Mouse (Mus musculus) ovary, postnatal 14 days (tissue): ENCODE data around the gene Cd300c2.
"Not testable (repeated sequence)": the region's sequence is repeated elsewhere in the genome, so short reads cannot be mapped to it uniquely, and the experiment has no call there.

Experiments
- DNase-seq: peaks from one replicate; pipeline ENCODE4 v3.0.0; 2022; ENCODE audit warnings: low spot score

Cd300c2 gene

DNA sequence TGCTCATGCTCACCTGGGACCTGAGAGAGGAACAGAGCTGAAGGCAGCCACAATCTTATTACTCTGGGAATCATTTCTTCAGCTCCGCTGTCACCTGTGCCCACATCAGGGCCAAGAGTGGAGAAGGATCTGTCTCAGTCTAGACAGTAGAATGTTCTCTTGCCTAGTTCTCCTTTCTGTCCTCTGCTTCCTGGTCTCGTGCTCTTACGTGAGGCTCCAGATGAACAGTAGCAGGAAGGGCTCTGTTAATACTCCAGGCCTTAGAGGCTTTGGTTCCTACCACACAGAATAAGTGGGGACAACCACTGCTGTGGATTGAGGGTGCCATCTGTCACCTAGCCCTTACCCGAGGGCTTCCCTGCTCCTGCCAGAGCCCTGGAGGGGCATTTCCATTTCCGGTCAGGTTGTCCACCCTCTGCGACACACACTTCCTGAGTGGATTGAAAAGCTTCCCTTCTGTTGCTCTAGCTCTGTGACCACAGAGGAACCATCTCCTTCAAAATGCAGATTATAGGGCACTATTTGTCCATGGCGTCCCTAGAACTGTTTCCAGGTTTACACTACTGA, at the start of gene Cd300c2:
Gene Cd300c2, minus strand, starts transcription at position 407 of the 567 bp plus-strand sequence.
- no peak for DNase-seq

DNA sequence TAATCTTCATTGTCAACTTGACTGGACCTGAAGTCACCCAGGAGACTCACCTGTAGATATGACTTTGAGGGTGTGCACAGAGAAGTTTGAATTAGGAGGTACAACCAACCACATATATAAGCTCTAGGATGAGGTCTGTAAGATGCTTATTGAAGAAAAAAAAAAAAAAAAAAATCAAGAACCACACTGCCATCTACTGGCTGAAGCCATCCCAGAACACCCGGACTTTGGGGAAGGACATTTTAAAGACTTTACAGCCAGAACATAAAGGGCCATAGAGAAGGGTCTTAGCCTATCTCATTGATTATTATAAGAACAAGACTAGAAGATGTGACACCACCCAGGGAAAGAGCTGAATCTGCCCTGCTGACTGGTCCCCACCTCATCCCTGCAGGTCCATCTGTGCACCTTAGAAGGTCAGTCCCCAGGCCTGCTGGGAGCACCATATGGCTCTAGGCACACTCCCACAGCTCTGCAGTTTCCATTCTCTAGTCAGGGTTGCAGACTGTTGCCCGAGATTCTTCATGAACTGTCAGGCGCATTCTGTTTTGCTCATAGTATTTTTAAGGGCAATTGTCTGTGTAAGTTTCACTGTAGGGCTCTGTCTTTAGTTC, 47.7 kb upstream of the Cd300c2 start:
- DNase-seq = no peak

DNA sequence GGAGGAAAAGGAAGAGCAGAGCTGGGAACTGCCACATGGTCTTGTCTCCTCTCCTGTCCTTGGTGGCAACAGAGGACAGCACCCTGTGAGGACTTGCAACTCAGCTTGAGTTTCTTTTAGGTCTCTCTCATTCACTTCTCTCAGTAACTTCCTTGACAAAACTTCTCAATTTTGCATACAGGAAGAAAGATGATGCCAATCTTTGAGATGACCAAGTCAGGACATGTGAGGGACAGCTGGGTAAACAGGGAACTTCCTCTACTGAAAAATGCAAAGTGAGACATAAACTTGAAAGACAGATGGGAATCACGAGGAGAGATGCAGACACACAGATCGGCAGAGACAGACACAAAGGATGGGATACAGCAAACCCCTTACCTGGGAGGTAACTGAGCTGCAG, 46.6 kb upstream of the Cd300c2 start, which contains the start of gene Cd300ld3:
Gene Cd300ld3, minus strand, starts transcription at position 151 of the 400 bp plus-strand sequence.
- no peak for DNase-seq

DNA sequence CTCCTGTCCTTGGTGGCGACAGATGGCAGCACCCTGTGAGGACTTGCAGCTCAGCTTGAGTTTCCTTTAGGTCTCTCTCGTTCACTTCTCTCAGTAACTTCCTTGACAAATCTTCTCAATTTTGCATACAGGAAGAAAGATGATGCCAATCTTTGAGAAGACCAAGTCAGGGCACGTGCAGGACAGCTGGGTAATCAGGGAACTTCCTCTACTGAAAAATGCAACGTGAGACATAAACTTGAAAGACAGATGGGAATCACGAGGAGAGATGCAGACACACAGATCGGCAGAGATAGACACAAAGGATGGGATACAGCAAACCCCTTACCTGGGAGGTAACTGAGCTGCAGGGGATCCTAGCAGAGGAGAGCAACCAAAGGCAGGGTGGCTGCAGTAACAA, 36.0 kb upstream of the Cd300c2 start, which contains the start of gene Cd300ld5:
Gene Cd300ld5, minus strand, starts transcription at position 101 of the 400 bp plus-strand sequence.
- DNase-seq = not testable (repeated sequence)

DNA sequence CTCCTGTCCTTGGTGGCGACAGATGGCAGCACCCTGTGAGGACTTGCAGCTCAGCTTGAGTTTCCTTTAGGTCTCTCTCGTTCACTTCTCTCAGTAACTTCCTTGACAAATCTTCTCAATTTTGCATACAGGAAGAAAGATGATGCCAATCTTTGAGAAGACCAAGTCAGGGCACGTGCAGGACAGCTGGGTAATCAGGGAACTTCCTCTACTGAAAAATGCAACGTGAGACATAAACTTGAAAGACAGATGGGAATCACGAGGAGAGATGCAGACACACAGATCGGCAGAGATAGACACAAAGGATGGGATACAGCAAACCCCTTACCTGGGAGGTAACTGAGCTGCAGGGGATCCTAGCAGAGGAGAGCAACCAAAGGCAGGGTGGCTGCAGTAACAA, 25.2 kb upstream of the Cd300c2 start, which contains the start of gene Cd300ld4:
Gene Cd300ld4, minus strand, starts transcription at position 101 of the 400 bp plus-strand sequence.
- DNase-seq = not testable (repeated sequence)

DNA sequence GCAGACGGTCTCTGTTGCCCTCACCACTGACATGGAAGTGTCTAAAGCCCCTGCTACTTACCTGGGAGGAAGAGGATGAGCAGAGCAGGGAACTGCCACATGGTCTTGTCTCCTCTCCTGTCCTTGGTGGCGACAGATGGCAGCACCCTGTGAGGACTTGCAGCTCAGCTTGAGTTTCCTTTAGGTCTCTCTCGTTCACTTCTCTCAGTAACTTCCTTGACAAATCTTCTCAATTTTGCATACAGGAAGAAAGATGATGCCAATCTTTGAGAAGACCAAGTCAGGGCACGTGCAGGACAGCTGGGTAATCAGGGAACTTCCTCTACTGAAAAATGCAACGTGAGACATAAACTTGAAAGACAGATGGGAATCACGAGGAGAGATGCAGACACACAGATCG, 14.4 kb upstream of the Cd300c2 start, which contains the start of gene Cd300ld2:
Gene Cd300ld2, minus strand, starts transcription at position 101 of the 400 bp plus-strand sequence.
- not testable (repeated sequence) for DNase-seq

DNA sequence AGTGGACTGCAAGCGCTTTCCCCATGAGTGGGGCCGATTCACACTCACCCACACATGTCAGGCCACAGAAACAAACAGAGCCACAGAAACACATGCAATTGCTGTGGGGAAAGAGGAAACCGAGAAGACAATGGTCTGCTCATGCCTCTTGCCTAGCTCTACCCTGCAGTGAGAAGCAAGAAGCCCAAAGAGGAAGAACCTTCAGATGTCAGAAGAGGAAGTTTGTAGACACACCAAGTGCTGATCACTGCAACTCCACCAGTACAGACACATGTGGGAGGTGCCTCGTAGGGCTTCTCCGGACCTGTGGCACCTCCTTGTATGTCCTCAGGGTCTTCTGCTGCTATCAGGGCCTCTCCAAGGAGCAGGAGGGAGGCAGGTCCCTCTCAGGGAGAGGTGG, 2.4 kb upstream of the Cd300c2 start:
- DNase-seq = no peak

DNA sequence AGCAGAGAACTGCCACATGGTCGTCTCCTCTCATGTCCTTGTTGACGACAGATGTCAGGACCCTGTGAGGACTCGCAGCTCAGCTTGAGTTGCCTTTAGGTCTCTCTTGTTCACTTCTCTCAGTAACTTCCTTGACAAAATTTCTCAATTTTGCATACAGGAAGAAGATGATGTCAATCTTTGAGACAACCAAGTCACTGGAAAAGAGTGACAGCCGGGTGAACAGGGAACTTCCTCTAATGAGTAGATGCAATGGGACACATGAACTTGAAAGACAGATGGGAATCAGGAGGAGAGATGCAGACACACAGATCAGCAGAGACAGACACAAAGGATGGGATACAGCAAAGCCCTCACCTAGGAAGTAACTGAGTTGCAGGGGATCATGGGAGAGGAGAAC, 11.9 kb downstream of the Cd300c2 start, which contains the start of gene Cd300ld:
Gene Cd300ld, minus strand, starts transcription at position 130 of the 400 bp plus-strand sequence.
- DNase-seq = no peak

DNA sequence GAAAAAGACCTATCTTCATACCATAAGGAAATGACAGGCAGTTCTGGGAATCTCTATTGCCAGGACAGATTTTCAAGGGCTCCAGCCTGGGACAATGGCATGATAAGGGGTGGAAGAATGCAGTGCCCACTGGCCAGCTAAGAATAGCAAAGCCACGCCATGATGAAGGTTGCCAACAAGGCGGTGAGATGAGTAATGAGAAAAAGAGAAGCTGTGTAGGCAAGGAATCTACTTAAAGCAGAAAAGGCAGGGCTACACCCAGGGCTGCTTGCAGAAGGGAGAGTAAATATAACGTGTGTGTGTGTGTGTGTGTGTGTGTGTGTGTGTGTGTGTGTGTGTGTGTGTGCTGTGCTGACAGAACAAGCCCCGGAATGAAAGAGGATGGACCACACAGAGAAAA, 19.8 kb downstream of the Cd300c2 start:
- no peak for DNase-seq

DNA sequence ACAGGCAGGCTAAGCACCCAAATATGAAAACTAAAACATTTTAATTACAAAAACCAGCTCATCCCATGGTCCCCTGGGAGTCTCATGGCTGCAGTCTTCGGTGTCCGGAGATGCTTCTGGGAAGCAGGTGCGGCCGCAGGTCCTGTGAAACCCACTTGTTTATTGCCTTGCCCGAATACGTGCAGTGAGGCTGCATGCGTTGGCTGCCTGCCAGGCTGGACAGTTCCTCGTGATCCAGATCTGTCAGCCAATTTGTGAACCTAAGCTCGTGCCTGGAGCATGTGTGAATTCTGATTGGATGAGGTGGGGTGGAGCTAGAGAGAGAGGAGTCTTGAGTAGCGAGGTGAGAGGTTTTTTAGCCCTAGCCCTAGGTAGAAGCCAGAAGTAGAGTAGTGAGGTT, 29.0 kb downstream of the Cd300c2 start:
- no peak for DNase-seq

DNA sequence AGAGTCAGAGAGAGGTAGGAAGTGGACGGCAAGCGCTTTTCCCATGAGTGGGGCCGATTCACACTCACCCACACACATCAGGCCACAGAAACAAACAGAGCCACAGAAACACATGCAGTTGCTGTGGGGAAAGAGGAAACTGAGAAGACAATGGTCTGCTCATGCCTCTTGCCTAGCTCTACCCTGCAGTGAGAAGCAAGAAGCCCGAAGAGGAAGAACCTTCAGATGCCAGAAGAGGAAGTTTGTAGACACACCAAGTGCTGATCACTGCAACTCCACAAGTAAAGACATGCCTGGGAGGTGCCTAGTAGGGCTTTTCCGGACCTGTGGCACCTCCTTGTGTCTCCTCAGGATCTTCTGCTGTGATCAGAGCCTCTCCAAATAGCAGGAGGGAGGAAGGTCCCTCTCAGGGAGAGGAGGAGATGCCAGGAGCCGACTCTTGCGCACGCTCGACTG, 32.9 kb downstream of the Cd300c2 start, which contains the start of gene Cd300c:
Gene Cd300c, minus strand, starts transcription at position 406 of the 456 bp plus-strand sequence.
- no peak for DNase-seq

DNA sequence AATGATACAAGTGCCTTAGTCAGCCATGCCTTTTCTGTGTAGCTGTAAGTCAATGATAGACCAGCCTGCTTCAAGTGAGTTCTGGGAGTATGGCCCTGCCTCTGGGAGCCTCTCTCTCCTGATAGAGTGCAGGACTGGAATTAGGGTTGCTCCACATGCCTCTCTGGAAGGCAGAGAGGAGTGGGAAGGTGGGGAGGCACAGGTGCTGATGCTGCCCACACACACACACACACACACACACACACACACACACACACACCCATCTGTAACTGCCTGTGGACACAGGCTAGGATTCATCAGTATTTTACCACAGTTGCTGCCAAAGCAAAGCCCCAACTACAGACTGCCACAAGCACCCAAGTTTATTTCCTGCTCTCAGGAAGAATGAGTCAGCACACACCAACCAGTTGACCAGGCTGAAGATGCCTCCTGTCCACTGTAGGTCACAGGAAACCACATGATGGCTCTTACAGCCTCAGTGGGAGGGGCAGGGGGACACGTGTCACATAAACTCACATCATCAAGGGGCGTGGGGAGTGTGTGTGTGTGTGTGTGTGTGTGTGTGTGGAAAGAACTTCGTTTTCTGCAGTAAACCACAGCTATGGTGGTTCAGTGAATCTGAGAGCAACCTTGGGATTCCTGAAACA, 36.4 kb downstream of the Cd300c2 start:
- no peak for DNase-seq

DNA sequence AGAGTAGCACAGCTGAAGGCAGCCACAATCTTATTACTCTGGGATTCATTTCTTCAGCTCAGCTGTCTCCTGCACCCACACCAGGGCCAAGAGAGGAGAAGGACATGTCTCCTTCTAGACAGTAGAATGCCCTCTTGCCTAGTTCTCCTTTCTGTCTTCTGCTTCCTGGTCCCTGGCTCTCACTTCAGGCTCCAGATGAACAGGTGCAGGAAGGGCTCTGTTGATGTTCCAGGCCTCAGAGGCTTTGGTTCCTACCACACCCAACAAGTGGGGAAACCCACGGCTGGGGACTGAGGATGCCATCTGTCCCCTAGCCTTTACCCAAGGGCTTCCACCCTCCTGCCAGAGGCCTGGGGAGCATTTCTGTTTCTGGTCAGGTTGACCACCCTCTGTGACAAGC, 41.3 kb downstream of the Cd300c2 start:
- DNase-seq = no peak
